26 mouse cellular contexts compared by ENCODE assay signal in the genomic region with DNA sequence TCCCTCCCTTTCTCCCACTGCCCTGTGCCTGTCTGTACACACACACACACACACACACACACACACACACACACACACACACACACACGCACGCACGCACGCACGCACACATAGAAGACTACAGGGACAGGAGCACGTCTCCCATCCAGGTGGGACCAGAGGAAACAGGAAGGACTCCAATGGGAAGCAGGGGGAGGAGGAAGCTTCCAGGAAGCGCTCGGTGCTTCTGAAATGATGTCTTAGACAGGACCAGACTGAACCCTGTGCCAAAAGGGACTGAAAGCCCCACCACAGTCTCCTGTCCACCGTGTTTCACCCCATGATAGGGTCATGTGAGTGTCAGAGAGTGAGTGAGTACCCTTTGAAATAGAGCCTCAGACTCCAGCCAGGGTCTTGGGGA. TPM values are rescaled to one million over a fixed set of nuclear protein-coding genes. Genes with fewer than 3 reads are reported as not detected.
A peak's percentile ranks its signal among the peaks of the same experiment; 100 is the strongest.
DNase-seq lines count a peak whose midpoint lies in the region; ATAC-seq lines count a peak whose summit lies in the region.
"Had no signal": no experiment of that assay in that cellular context is flagged by ENCODE, and none has a peak within 500 bp of the region (broad histone marks: within the 10 kb centered on the region; RNA-seq: fewer than 3 reads in every experiment).

No protein-coding gene starts in this region.

- H3K9me3 ChIP-seq in midbrain, embryonic 10.5 days (replicated peaks) = no peaks in the 10 kb centered on the region
- H3K9me3 ChIP-seq in midbrain, embryonic 13.5 days = no peaks in the 10 kb centered on the region
- H3K9me3 ChIP-seq: embryonic facial prominence, embryonic 10.5 days; embryonic facial prominence, embryonic 12.5 days; forebrain, embryonic 12.5 days; G1E had no signal

- H3K27ac ChIP-seq in midbrain, embryonic 10.5 days (replicated peaks) = peak overlapping the region; percentile 88
- no peak overlapping the region for H3K27ac ChIP-seq in midbrain, embryonic 13.5 days
- H3K27ac ChIP-seq: embryonic facial prominence, embryonic 10.5 days; embryonic facial prominence, embryonic 12.5 days; forebrain, embryonic 12.5 days had no signal

- H3K4me3 ChIP-seq in midbrain, embryonic 10.5 days = no peak overlapping the region
- no peak overlapping the region for H3K4me3 ChIP-seq in midbrain, embryonic 13.5 days (replicated peaks)
- H3K4me3 ChIP-seq: embryonic facial prominence, embryonic 10.5 days; embryonic facial prominence, embryonic 12.5 days; forebrain, embryonic 12.5 days had no signal

- H3K4me1 ChIP-seq in midbrain, embryonic 10.5 days = peaks cover 53% of the 10 kb centered on the region
- peaks cover 20% of the 10 kb centered on the region for H3K4me1 ChIP-seq in midbrain, embryonic 13.5 days (replicated peaks)

- 84% methylated on average over 9 of the region's 9 CpGs for WGBS in midbrain, embryonic 10.5 days
- WGBS in midbrain, embryonic 13.5 days = 82% methylated on average over 9 of the region's 9 CpGs

- no peak overlapping the region for H3K9ac ChIP-seq in midbrain, embryonic 13.5 days (replicated peaks)
- H3K9ac ChIP-seq: embryonic facial prominence, embryonic 12.5 days; forebrain, embryonic 12.5 days had no signal

- peak; percentile 94 for DNase-seq in heart, adult 11 months
- DNase-seq in heart, postnatal 14 days = no peak
- no peak for DNase-seq in midbrain, embryonic 10.5 days (ENCODE audit: low spot score)
- DNase-seq: adrenal gland, adult 8-10 months; adrenal gland, postnatal 14 days; adrenal gland, postnatal 36 days; B cell, adult 2 months; cerebellum, adult 11-12 months; cerebellum, adult 2 months; cerebellum, adult 9-10 months; cerebellum, postnatal 10 days; cerebellum, postnatal 25 days had no signal

- intact Hi-C loops in heart, postnatal 14 days (cut with DNase I) = no loop called here

- H3K27me3 ChIP-seq in midbrain, embryonic 10.5 days (ENCODE audit: low read depth, poor library complexity, severe bottlenecking) = peaks cover 12% of the 10 kb centered on the region
- 0 out of 2 replicates have a peak, but pooled peaks cover 3% of the 10 kb centered on the region for H3K27me3 ChIP-seq in midbrain, embryonic 13.5 days
- H3K27me3 ChIP-seq: embryonic facial prominence, embryonic 12.5 days; forebrain, embryonic 12.5 days; Patski had no signal

- ATAC-seq in midbrain, embryonic 13.5 days = no peak
- no peak for ATAC-seq in megakaryocyte, adult 5-6 weeks (ENCODE audit: poor library complexity, severe bottlenecking)
- ATAC-seq: activated CD4-positive, CD25-positive, alpha-beta regulatory T cell, adult 4 months; CD4-positive, CD25-positive, alpha-beta regulatory T cell, adult 4 months; forebrain, embryonic 14.5 days; forebrain, embryonic 16.5 days; Patski had no signal

- H3K4me2 ChIP-seq in midbrain, embryonic 13.5 days (replicated peaks) = no peak overlapping the region
- H3K4me2 ChIP-seq: embryonic facial prominence, embryonic 12.5 days; forebrain, embryonic 12.5 days had no signal

- no peaks in the 10 kb centered on the region for H3K36me3 ChIP-seq in midbrain, embryonic 10.5 days
- H3K36me3 ChIP-seq in midbrain, embryonic 13.5 days = no peaks in the 10 kb centered on the region
- H3K36me3 ChIP-seq: embryonic facial prominence, embryonic 10.5 days; embryonic facial prominence, embryonic 12.5 days; forebrain, embryonic 12.5 days; G1E had no signal

RNA-seq across cellular contexts. Expression of a gene that starts 2.3 kb away (rescaled TPM):
- total RNA-seq in heart, postnatal 14 days (2021) = not detected
- 0.62 and 0.63 TPM in 2 replicates for polyA plus RNA-seq in midbrain, embryonic 10.5 days (2016; fragmentation: Nextera tagmentation; extraction: Ambion mirVana)
- polyA plus RNA-seq in midbrain, embryonic 13.5 days (2015; fragmentation: Nextera tagmentation; extraction: Ambion mirVana) = not detected in 2 replicates
- total RNA-seq in megakaryocyte, adult 5-6 weeks (2015) = not detected in 2 replicates
- not detected in 2 replicates for total RNA-seq in megakaryocyte, adult 5-6 weeks (2017)
- total RNA-seq: adrenal gland, adult 18-20 months; adrenal gland, adult 8-10 months; adrenal gland, postnatal 14 days; adrenal gland, postnatal 36 days; CH12.LX; G1E had no signal
- polyA plus RNA-seq: embryonic facial prominence, embryonic 10.5 days; embryonic facial prominence, embryonic 14.5 days; forebrain, embryonic 12.5 days; forebrain, embryonic 14.5 days; forebrain, embryonic 16.5 days; G1E had no signal

RNA-seq across cellular contexts. Expression of a gene that starts 44.5 kb away (rescaled TPM):
- 10 to 100 TPM; 18.1 to 22.4 TPM for total RNA-seq in heart, postnatal 14 days (2021)
- 43.7 and 50.8 TPM in 2 replicates for polyA plus RNA-seq in midbrain, embryonic 10.5 days (2016; fragmentation: Nextera tagmentation; extraction: Ambion mirVana)
- polyA plus RNA-seq in midbrain, embryonic 13.5 days (2015; fragmentation: Nextera tagmentation; extraction: Ambion mirVana) = 25.0 and 25.7 TPM in 2 replicates
- total RNA-seq in megakaryocyte, adult 5-6 weeks (2015) = 21.3 and 23.2 TPM in 2 replicates
- total RNA-seq in megakaryocyte, adult 5-6 weeks (2017) = 48.0 and 54.2 TPM in 2 replicates
- total RNA-seq: CH12.LX had no signal

RNA-seq across cellular contexts. Expression of a gene that starts 57.3 kb away (rescaled TPM):
- total RNA-seq in heart, postnatal 14 days (2021) = 1 to 10 TPM; 6.7 to 6.8 TPM
- polyA plus RNA-seq in midbrain, embryonic 10.5 days (2016; fragmentation: Nextera tagmentation; extraction: Ambion mirVana) = 14.7 and 16.1 TPM in 2 replicates
- 13.4 and 15.2 TPM in 2 replicates for polyA plus RNA-seq in midbrain, embryonic 13.5 days (2015; fragmentation: Nextera tagmentation; extraction: Ambion mirVana)
- 89.4 and 92.0 TPM in 2 replicates for total RNA-seq in megakaryocyte, adult 5-6 weeks (2015)
- 41.7 and 44.5 TPM in 2 replicates for total RNA-seq in megakaryocyte, adult 5-6 weeks (2017)

Comparison
In these comparisons a context has a peak if more than half of its experiments do, and no peak if none do; other contexts are left out.
1. RNA of a gene that starts 57.3 kb away (total RNA-seq): 41.7 to 92.0 TPM in megakaryocyte, adult 5-6 weeks; 6.7 to 6.8 TPM in heart, postnatal 14 days; every median in the first group is over 4 times any median in the second.